Mouse (Mus musculus) limb, embryonic 15.5 days (tissue): ENCODE results near the gene Fam227b. TPM values are rescaled to one million over a fixed set of nuclear protein-coding genes. Genes with fewer than 3 reads are reported as not detected.
A peak's percentile ranks its signal among the peaks of the same experiment; 100 is the strongest.

ENCODE experiments used
- ATAC-seq: fragments of 200-750 bp; cut with Nextera tagmentation; 2 replicates; pipeline ENCODE4 v1.8.0; 2017; ENCODE audit warnings: low read depth, moderate TSS enrichment; ENCODE audit not compliant: insufficient number of reproducible peaks, low FRiP score, low TSS enrichment
- H3K27ac ChIP-seq: fragments of 300-500 bp; sonication (generic); 2 replicates; pipeline ENCODE4 v1.5.1; 2015; ENCODE audit warnings: moderate library complexity, mild to moderate bottlenecking, inconsistent platforms
- H3K27me3 ChIP-seq: fragments of 300-500 bp; sonication (generic); 2 replicates; pipeline ENCODE4 v1.6.1; 2015; ENCODE audit warnings: inconsistent platforms
- H3K36me3 ChIP-seq: fragments of 300-500 bp; sonication (generic); 2 replicates; pipeline ENCODE4 v1.6.1; 2015; ENCODE audit warnings: inconsistent platforms
- H3K4me1 ChIP-seq: fragments of 300-500 bp; sonication (generic); 2 replicates; pipeline ENCODE4 v1.6.1; 2015; ENCODE audit warnings: inconsistent platforms
- H3K4me2 ChIP-seq: fragments of 300-500 bp; sonication (generic); 2 replicates; pipeline ENCODE4 v1.6.1; 2015; ENCODE audit warnings: mild to moderate bottlenecking, inconsistent platforms
- H3K4me3 ChIP-seq: fragments of 300-500 bp; sonication (generic); 2 replicates; pipeline ENCODE4 v1.5.1; 2015; ENCODE audit warnings: mild to moderate bottlenecking, inconsistent platforms
- H3K9ac ChIP-seq: fragments of 300-500 bp; sonication (generic); 2 replicates; pipeline ENCODE4 v1.6.1; 2015; ENCODE audit warnings: inconsistent platforms
- H3K9me3 ChIP-seq: fragments of 300-500 bp; sonication (generic); 2 replicates; pipeline ENCODE4 v1.6.1; 2016; ENCODE audit warnings: inconsistent platforms
- WGBS: fragments of 180-500 bp; shearing (Covaris S2); methylation state at CpG from one replicate; pipeline ENCODE4 v1.1.7; 2015; 5-methylcytosine and 5-hydroxymethylcytosine counted together
- polyA plus RNA-seq: library from polyadenylated mRNA; unstranded; fragments of >200 nt; fragmentation: Nextera tagmentation; extraction: Ambion mirVana; gene quantifications from 2 replicates; pipeline ENCODE4 v1.2.1, GENCODE M21; 2015

Fam227b gene
- polyA plus RNA-seq, 1 experiment from 2014 or later: not detected

DNA sequence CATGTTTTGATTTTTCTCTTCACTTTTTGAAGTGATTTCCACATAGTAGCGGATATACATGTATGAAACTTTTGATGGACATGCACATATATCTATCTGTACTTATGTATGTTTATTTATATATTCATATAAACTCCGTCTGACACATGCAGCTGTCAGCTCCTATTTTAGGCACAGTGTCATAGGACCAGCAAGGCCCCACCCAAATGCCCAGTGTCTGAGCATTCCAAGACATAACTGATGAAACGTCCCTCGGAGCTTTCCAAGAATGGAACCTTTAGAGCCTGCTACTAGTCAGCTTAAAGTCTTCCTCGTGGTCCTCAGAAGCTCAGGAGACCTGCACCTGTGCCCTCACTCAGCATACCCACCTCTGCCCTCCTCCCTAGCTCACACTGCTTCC lies 98.1 kb downstream of the Fam227b start:
- Histone ChIP-seq H3K9me3 (no peaks in the 10 kb centered on the region), H3K4me2 (no peak overlapping the region), H3K27ac (no peak overlapping the region), H3K27me3 (no peaks in the 10 kb centered on the region), H3K36me3 (no peaks in the 10 kb centered on the region), H3K9ac (no peak overlapping the region), H3K4me3 (no peak overlapping the region), H3K4me1 (no peaks in the 10 kb centered on the region)
- no peak for ATAC-seq
- 62% methylated on average over 5 of the region's 5 CpGs for WGBS

DNA sequence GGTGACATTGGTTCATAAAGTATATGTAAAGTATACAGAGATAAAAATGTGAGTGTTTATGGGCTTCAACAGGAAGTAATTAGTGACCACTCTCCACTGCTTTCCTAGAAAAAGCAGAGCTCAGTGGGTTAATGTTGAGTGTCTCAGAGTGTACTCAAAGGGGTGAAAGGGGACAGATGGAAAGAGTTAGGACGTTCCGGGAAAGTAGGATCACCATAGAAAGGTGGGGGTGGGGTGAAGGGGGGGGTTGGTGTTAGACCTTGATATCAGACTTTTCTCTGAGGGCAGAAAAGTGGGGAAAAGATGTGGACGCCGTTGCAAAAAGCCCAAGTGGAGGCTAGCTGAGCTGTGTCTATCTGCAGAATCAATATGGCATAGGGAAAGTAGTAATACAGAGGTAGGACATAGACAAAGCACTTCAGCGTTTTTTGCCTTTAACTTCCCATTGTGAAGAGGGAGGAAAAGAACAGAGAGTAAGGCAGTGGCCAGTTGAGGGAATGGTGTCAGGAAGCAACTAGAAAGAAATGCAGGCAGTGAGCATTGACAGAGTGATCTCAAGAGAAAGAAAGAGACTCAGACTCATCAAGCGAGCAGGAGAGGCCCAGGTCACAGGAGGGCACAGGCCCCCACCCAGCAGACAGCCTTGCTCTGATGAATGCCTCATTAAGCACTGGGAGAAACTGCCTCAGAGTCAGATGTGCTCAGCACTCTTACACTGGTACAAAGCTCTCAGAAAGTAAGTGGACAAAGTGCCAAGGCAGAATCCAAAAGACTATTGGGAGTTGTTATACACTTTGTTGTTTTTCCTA lies 98.9 kb downstream of the Fam227b start:
- Histone ChIP-seq H3K4me3 (no peak overlapping the region), H3K36me3 (no peaks in the 10 kb centered on the region), H3K9ac (no peak overlapping the region), H3K4me1 (no peaks in the 10 kb centered on the region), H3K4me2 (no peak overlapping the region), H3K27ac (no peak overlapping the region), H3K9me3 (no peaks in the 10 kb centered on the region), H3K27me3 (no peaks in the 10 kb centered on the region)
- 24% methylated on average over 6 of the region's 6 CpGs for WGBS
- no peak for ATAC-seq

DNA sequence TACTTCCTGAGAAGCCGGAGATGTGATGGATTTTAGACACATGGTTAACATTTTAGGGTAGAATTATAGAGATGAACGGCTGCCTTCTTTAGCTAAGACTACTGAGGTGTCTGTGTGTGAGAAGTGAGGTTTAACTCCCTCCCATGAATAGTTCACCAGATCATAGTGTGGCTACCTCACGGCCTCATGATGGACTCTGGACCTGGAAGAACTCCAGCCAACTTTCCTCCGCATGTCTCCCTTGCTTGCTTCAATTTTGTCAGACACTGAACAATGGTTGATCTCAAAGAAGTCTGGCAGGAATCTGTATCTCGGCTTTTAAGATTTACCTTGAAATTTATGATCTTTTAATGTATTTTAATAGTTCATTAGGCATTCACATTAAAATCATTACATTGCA lies 106.2 kb downstream of the Fam227b start:
- no peak for ATAC-seq
- no peaks in the 10 kb centered on the region for H3K27me3 ChIP-seq
- 82% methylated on average over 5 of the region's 5 CpGs for WGBS

DNA sequence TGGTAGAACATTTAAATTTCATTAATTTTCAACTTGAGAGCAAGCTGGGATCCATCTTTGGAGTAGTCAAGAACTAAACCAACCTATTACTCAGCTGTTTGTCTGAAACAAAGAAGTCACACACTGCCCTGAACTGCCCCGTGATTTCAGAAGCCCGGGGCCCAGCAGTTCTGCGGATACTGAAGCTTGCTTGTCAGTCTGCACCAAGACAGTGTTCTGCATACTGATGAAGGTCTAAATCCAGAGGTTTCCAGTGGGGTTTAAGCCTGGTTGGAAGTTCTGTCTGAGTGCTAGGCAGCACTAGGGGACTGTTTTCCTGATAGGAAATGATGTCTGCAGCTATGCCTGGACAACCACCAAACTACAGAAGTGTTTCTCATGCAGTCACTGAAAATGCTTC lies 109.1 kb downstream of the Fam227b start:
- H3K27ac ChIP-seq: no peak overlapping the region
- no peaks in the 10 kb centered on the region for H3K36me3 ChIP-seq
- H3K4me3 ChIP-seq: no peak overlapping the region
- no peaks in the 10 kb centered on the region for H3K9me3 ChIP-seq
- H3K27me3 ChIP-seq: no peaks in the 10 kb centered on the region
- no peak overlapping the region for H3K9ac ChIP-seq
- no peak for ATAC-seq
- 76% methylated on average over 3 of the region's 3 CpGs for WGBS
- peaks cover 11% of the 10 kb centered on the region for H3K4me1 ChIP-seq
- no peak overlapping the region for H3K4me2 ChIP-seq

More for the DNA sequence above, 106.2 kb downstream of the Fam227b start:
- no peaks in the 10 kb centered on the region for H3K36me3 ChIP-seq
- H3K4me3 ChIP-seq: no peak overlapping the region
- H3K4me2 ChIP-seq: no peak overlapping the region
- no peaks in the 10 kb centered on the region for H3K9me3 ChIP-seq
- H3K27ac ChIP-seq: no peak overlapping the region
- no peak overlapping the region for H3K9ac ChIP-seq
- H3K4me1 ChIP-seq: peaks cover 9% of the 10 kb centered on the region

DNA sequence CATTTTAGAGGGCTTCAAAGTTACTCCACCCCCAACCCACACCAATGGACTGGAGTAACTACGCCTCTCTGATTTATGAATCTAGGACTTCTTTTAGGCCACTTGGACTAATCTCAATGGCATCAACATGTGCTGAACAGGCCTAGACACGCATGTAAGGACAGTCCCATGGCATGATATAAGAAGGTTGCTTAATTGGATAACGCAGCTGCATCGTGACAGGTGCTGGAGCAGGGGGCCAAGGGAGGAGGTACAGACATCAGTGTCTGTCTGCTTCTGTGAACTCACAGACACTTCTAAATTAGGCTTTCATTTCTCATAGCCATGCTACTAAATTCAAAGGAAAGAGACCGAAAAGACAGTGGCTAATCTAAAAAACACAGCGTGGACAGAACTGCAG lies 110.6 kb downstream of the Fam227b start:
- Histone ChIP-seq H3K4me3 (no peak overlapping the region), H3K36me3 (no peaks in the 10 kb centered on the region), H3K27me3 (no peaks in the 10 kb centered on the region), H3K9me3 (no peaks in the 10 kb centered on the region), H3K4me2 (no peak overlapping the region), H3K4me1 (peaks cover 11% of the 10 kb centered on the region), H3K9ac (no peak overlapping the region), H3K27ac (no peak overlapping the region)
- ATAC-seq: no peak
- 78% methylated on average over 6 of the region's 6 CpGs for WGBS

DNA sequence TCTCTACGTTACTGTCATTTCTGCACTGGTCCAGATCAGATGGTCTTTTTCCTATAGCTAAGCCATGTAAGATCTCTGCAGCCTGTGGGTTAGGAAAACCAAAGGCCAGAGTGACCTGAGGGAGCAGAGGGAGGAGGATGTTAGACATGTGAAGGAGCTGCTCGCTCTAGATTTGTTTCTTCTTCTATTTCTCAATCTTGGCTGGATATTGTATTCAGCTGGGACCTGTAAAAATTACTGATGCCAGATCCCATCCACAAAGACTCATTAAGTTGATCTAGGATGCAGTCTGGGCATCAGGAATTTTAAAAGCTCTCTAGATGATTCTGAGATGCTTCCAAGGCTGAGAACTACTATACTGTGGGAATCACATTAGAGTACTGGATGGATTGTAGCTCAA lies 111.2 kb downstream of the Fam227b start:
- H3K4me1 ChIP-seq: peaks cover 11% of the 10 kb centered on the region
- H3K9ac ChIP-seq: no peak overlapping the region
- 71% methylated on average over 2 of the region's 2 CpGs for WGBS
- H3K4me2 ChIP-seq: no peak overlapping the region
- no peak overlapping the region for H3K4me3 ChIP-seq
- H3K27ac ChIP-seq: no peak overlapping the region
- H3K36me3 ChIP-seq: no peaks in the 10 kb centered on the region
- no peaks in the 10 kb centered on the region for H3K27me3 ChIP-seq
- no peak for ATAC-seq
- no peaks in the 10 kb centered on the region for H3K9me3 ChIP-seq

DNA sequence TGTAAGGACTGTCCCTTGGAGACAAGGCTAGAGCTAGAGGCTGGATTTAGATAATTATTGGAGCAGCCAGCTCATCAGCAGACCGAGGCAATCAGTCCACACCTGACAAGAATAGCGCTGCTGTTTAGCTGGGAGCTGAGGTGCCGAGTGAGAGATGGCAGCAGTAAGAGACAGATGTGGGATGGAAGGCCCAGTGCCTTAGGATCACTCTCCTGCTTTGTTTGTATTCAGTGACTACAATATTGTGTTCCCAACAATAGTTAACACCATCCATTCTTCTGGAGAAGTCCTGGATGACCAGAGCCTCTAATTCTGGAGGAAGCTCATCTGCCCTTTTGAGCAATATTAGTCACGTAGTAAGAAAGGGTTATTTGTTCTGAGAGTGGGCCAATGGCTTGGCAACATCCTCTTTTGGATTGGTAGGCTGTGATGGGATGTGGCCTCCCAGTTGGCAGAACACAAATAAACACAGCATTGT lies 112.4 kb downstream of the Fam227b start:
- Histone ChIP-seq H3K36me3 (no peaks in the 10 kb centered on the region), H3K4me3 (no peak overlapping the region), H3K4me2 (no peak overlapping the region), H3K9ac (no peak overlapping the region), H3K9me3 (no peaks in the 10 kb centered on the region), H3K27ac (no peak overlapping the region), H3K27me3 (no peaks in the 10 kb centered on the region), H3K4me1 (peaks cover 11% of the 10 kb centered on the region)
- no peak for ATAC-seq
- WGBS: 77% methylated on average over 4 of the region's 4 CpGs

DNA sequence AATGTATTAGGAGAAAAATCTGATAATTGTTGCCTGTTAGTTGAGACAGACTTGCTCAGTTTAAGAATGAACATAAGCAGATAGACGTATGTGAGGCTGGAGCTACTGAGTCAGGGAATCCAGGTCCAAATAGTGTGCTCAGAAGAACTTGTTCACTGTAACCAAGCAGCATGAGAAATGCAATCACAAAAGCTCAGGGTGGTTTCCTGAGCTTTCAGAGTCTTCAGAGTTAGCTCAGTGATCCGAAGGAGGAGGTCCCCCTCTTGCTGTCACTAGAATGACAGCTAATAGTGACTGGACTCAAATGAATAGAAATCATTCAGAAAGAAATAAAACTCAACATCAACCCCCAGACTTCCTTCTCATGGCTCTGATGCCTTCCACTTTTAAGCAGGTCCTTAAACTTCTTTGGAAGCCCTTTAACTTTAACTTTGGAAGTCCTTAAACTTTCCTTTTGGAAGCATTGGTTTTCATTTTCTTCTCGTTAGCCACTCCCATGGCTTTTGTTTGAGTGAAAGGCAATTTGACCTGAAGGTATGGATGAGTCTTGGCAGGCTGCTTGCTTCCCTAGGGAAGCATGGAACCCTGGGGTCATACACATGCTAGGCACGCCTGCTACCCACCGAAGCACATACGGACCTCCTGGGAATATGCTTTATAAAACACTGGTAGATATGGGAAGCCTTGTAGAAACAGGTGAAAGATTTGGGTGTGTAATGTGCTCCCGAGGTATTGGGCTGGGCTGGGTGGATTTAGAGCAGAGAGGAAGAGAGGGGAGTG lies 113.4 kb downstream of the Fam227b start:
- 62% methylated on average over 7 of the region's 7 CpGs for WGBS
- Histone ChIP-seq H3K9ac (no peak overlapping the region), H3K4me1 (peaks cover 14% of the 10 kb centered on the region), H3K27ac (no peak overlapping the region), H3K36me3 (no peaks in the 10 kb centered on the region), H3K27me3 (no peaks in the 10 kb centered on the region), H3K4me2 (no peak overlapping the region), H3K9me3 (no peaks in the 10 kb centered on the region), H3K4me3 (no peak overlapping the region)
- ATAC-seq: no peak

DNA sequence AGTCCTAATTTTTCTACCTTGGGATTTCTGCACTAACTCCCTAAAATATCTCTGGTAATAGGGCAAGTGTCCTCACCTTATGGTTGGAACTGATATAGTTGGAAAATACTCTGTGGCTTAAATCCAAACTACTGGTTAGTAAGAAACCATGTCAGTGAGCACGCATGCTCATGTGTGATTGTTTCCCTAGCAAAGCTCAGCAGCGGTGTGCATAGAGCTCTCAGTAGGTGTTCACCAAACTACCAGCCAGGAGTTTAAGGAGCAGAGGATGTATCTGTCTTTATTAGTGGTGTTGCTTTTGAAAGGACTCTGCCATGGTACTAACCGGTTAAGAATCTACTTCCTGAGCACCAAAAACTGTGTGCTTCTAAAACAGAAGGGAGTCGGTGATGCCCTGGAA lies 115.7 kb downstream of the Fam227b start:
- Histone ChIP-seq H3K27ac (no peak overlapping the region), H3K9ac (no peak overlapping the region), H3K4me1 (peaks cover 13% of the 10 kb centered on the region), H3K27me3 (no peaks in the 10 kb centered on the region), H3K4me2 (peak overlapping the region; percentile 38), H3K36me3 (no peaks in the 10 kb centered on the region), H3K9me3 (no peaks in the 10 kb centered on the region), H3K4me3 (peak overlapping the region; percentile 30)
- no peak for ATAC-seq
- WGBS: 71% methylated on average over 4 of the region's 4 CpGs

DNA sequence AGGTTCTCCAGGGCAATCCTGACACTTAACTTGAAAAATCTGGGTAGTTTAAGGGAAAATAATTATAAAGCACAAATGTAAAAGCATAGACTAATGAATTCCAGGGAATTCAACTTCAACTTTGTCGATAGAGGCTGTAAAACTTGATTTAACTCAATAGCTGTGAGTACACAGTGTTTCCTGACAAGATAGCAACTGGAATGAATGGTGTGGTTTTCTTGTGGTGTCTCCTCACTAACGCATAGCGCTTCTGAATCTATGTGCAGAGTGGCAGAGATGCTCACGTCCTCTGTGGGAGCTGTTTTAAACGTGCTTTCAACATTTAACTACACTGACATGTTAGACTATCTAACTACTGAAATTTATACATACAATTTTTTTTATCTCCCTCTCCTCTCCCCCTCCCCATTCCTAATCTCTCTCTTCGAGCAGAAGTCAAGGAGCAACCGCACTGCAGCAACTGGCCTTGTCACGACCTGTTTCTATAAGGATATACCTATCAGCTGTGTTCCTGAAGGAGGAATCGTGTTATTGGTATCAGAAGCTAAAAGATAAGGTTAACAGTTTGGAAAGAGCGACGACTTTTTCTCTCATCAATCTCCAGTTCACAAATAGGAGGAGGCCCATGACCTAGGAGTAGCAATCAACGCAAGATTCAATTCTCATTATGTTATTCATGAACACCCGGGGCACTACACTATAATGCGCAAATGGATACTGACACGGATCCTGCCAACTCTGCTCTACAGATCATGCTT lies 116.6 kb downstream of the Fam227b start:
- Histone ChIP-seq H3K4me2 (peak overlapping the region; percentile 38), H3K27me3 (no peaks in the 10 kb centered on the region), H3K4me1 (peaks cover 8% of the 10 kb centered on the region), H3K9me3 (no peaks in the 10 kb centered on the region), H3K9ac (no peak overlapping the region), H3K4me3 (peak overlapping the region; percentile 30), H3K27ac (peak overlapping the region; percentile 69), H3K36me3 (no peaks in the 10 kb centered on the region)
- 68% methylated on average over 15 of the region's 15 CpGs for WGBS
- no peak for ATAC-seq

DNA sequence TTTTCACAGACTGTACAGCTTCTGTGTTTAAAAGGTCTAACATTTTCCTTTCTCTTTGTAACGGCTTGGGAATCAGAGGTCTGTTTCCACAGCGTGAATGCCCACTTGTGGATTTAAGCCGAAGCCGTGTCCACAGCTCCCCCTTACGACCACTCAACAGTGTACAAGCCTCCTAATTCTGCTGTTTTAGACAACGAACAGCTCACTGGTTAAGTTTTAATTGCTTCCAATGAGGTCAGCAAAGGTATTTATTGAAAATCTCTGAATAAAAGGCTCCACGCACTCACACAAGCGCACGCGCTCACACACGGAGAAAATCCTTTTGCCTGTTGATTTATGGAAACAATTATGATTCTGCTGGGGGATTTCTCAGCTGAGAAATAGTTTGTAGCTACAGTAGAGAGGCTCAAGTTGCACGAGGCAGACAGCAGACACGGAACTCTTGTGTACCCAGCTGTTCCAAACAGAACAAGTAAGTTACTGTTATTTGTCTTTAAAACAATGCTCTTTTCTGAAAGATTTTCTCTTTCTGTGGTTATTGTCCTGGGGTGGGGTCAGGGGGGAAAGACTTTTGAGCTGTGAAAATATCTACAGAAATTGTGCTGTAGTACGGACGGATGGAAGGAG lies 117.3 kb downstream of the Fam227b start, which contains the start of gene Fgf7:
Fgf7 (plus strand) TSS at position 280 of the 627 bp plus-strand sequence.
- peak within 1 kb of the TSS; percentile 38 for H3K4me2 ChIP-seq
- peak; percentile 79; the same call in 1 of the 2 replicates for ATAC-seq
- H3K9ac ChIP-seq: no peak within 1 kb of the TSS
- peaks cover 8% of the 10 kb centered on the region for H3K4me1 ChIP-seq
- H3K9me3 ChIP-seq: no peaks in the 10 kb centered on the region
- no peaks in the 10 kb centered on the region for H3K36me3 ChIP-seq
- peak within 1 kb of the TSS; percentile 69 for H3K27ac ChIP-seq
- peak within 1 kb of the TSS; percentile 30 for H3K4me3 ChIP-seq
- H3K27me3 ChIP-seq: no peaks in the 10 kb centered on the region
- 18% methylated on average over 15 of the region's 15 CpGs for WGBS
